Mouse (Mus musculus): Measurements from ENCODE around the gene Gnl3. TPM values are rescaled to one million over a fixed set of nuclear protein-coding genes. Genes with fewer than 3 reads are reported as not detected.

Gnl3 gene
- 40.5 TPM for polyA plus RNA-seq (2014; fragmentation: Illumina TruSeq; extraction: RNeasy Lipid Tissue Mini Kit (QIAGEN cat#74804); ENCODE audit: low read depth, low replicate concordance)

GRCm38 (mm10) chr14:31018860-31019291 lies at the start of gene Gnl3, which contains the start of gene Pbrm1:
TSS of gene Gnl3 (minus strand) at chr14:31019152.
TSS of gene Pbrm1 (plus strand) at chr14:31019138.

GRCm38 (mm10) chr14:31001307-31002205 lies 17.4 kb downstream of the Gnl3 start, which contains the start of the genes Glt8d1 and Spcs1:
TSS of gene Glt8d1 (plus strand) at chr14:31001400.
TSS of gene Spcs1 (minus strand) at chr14:31001672.

Other genes with a start within 250 kb of the Gnl3 start
- gene Tmem110, start 193.6 kb downstream of the Gnl3 start, polyA plus RNA-seq (2014; fragmentation: Illumina TruSeq; extraction: RNeasy Lipid Tissue Mini Kit (QIAGEN cat#74804); ENCODE audit: low read depth, low replicate concordance): 12.3 TPM
- gene Mustn1, start 140.0 kb downstream of the Gnl3 start, polyA plus RNA-seq (2014; fragmentation: Illumina TruSeq; extraction: RNeasy Lipid Tissue Mini Kit (QIAGEN cat#74804); ENCODE audit: low read depth, low replicate concordance): 15.1 TPM
- gene Itih4, start 132.7 kb downstream of the Gnl3 start, polyA plus RNA-seq (2014; fragmentation: Illumina TruSeq; extraction: RNeasy Lipid Tissue Mini Kit (QIAGEN cat#74804); ENCODE audit: low read depth, low replicate concordance): 4.7 TPM
- 0.52 TPM for gene Itih3, start 95.4 kb downstream of the Gnl3 start, polyA plus RNA-seq (2014; fragmentation: Illumina TruSeq; extraction: RNeasy Lipid Tissue Mini Kit (QIAGEN cat#74804); ENCODE audit: low read depth, low replicate concordance)
- gene Itih1, start 75.9 kb downstream of the Gnl3 start, polyA plus RNA-seq (2014; fragmentation: Illumina TruSeq; extraction: RNeasy Lipid Tissue Mini Kit (QIAGEN cat#74804); ENCODE audit: low read depth, low replicate concordance): not detected
- gene Nek4, start 67.8 kb downstream of the Gnl3 start, polyA plus RNA-seq (2014; fragmentation: Illumina TruSeq; extraction: RNeasy Lipid Tissue Mini Kit (QIAGEN cat#74804); ENCODE audit: low read depth, low replicate concordance): 4.4 TPM
- 44.4 TPM for gene Glt8d1, start 17.8 kb downstream of the Gnl3 start, polyA plus RNA-seq (2014; fragmentation: Illumina TruSeq; extraction: RNeasy Lipid Tissue Mini Kit (QIAGEN cat#74804); ENCODE audit: low read depth, low replicate concordance)
- 184 TPM for gene Spcs1, start 17.5 kb downstream of the Gnl3 start, polyA plus RNA-seq (2014; fragmentation: Illumina TruSeq; extraction: RNeasy Lipid Tissue Mini Kit (QIAGEN cat#74804); ENCODE audit: low read depth, low replicate concordance)
- gene Pbrm1, start within 50 bp of the Gnl3 start, polyA plus RNA-seq (2014; fragmentation: Illumina TruSeq; extraction: RNeasy Lipid Tissue Mini Kit (QIAGEN cat#74804); ENCODE audit: low read depth, low replicate concordance): 22.5 TPM
- 54.4 TPM for gene Smim4, start 109.8 kb upstream of the Gnl3 start, polyA plus RNA-seq (2014; fragmentation: Illumina TruSeq; extraction: RNeasy Lipid Tissue Mini Kit (QIAGEN cat#74804); ENCODE audit: low read depth, low replicate concordance)
- gene Nt5dc2, start 111.9 kb upstream of the Gnl3 start, polyA plus RNA-seq (2014; fragmentation: Illumina TruSeq; extraction: RNeasy Lipid Tissue Mini Kit (QIAGEN cat#74804); ENCODE audit: low read depth, low replicate concordance): 25.2 TPM
- 64.9 TPM for gene Stab1, start 149.5 kb upstream of the Gnl3 start, polyA plus RNA-seq (2014; fragmentation: Illumina TruSeq; extraction: RNeasy Lipid Tissue Mini Kit (QIAGEN cat#74804); ENCODE audit: low read depth, low replicate concordance)
- gene Tnnc1, start 189.2 kb upstream of the Gnl3 start, polyA plus RNA-seq (2014; fragmentation: Illumina TruSeq; extraction: RNeasy Lipid Tissue Mini Kit (QIAGEN cat#74804); ENCODE audit: low read depth, low replicate concordance): 5,985 TPM
- 164 TPM for gene Nisch, start 197.8 kb upstream of the Gnl3 start, polyA plus RNA-seq (2014; fragmentation: Illumina TruSeq; extraction: RNeasy Lipid Tissue Mini Kit (QIAGEN cat#74804); ENCODE audit: low read depth, low replicate concordance)
- 13.5 TPM for gene Sema3g, start 198.7 kb upstream of the Gnl3 start, polyA plus RNA-seq (2014; fragmentation: Illumina TruSeq; extraction: RNeasy Lipid Tissue Mini Kit (QIAGEN cat#74804); ENCODE audit: low read depth, low replicate concordance)
- gene Phf7, start 232.2 kb upstream of the Gnl3 start, polyA plus RNA-seq (2014; fragmentation: Illumina TruSeq; extraction: RNeasy Lipid Tissue Mini Kit (QIAGEN cat#74804); ENCODE audit: low read depth, low replicate concordance): 6.3 TPM
- gene Bap1, start 232.3 kb upstream of the Gnl3 start, polyA plus RNA-seq (2014; fragmentation: Illumina TruSeq; extraction: RNeasy Lipid Tissue Mini Kit (QIAGEN cat#74804); ENCODE audit: low read depth, low replicate concordance): 39.4 TPM